Mouse (Mus musculus): ENCODE measurements around the gene 9230112D13Rik.

DNA sequence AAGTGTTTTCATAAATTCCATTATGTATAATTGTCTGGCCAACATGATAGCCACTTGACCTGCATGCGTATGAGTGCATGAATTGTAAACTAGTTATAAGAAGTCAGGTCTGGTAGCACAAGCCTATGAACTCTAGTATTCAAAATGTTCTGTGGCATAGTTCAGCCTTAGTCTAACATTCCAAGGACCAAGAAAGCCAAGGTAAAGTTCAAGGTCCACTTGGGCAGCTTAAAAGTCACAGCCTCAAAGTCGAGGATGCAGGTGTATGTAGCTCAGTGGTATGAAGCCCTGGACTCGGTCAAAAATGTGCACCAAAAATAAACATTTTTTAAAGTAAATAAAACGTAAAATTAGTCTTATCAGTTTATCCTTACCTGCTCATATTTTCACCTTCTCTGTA is 10.0 kb downstream of the 9230112D13Rik start:
- TF ChIP-seq EP300 (IDR thresholded peaks at IDR 0.05; ENCODE audit: insufficient read depth, low read depth, low read length) (no peak), POLR2A (IDR thresholded peaks at IDR 0.05; ENCODE audit: insufficient read depth, low read length) (no peak)

Measured in ES-Bruce4 (cell line).